Mouse (Mus musculus) spleen, embryonic (tissue): ENCODE data around the gene Calr4.

Source experiments
- CTCF ChIA-PET: fragments of 350-600 bp; sonication (Branson Sonifier 250); formaldehyde crosslinking; loops from one replicate; lab custom pipeline; 2022; lab: Charles Lee

Gene Calr4

DNA sequence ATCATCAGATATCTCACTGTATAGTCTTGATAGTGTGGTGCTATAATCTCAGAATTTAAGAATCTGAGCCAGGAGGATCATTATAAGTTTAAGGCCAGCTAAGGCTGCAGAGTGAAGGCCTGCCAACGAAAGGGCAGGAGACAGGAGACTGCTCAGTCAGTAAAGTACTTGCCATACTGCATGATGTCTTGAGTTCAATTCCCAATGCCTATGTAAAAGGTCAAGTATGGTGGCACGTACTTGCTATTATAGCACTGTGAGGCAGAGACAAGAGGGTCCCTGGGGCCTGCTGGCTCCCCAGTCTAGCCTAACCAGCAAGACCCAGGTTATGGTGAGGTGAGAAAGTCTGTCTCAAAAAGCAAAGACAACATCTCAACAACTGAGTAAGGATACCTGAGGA, at the start of gene Calr4:
TSS of gene Calr4 (plus strand) at position 301 of the 400 bp plus-strand sequence.
- CTCF ChIA-PET = no interaction called here

DNA sequence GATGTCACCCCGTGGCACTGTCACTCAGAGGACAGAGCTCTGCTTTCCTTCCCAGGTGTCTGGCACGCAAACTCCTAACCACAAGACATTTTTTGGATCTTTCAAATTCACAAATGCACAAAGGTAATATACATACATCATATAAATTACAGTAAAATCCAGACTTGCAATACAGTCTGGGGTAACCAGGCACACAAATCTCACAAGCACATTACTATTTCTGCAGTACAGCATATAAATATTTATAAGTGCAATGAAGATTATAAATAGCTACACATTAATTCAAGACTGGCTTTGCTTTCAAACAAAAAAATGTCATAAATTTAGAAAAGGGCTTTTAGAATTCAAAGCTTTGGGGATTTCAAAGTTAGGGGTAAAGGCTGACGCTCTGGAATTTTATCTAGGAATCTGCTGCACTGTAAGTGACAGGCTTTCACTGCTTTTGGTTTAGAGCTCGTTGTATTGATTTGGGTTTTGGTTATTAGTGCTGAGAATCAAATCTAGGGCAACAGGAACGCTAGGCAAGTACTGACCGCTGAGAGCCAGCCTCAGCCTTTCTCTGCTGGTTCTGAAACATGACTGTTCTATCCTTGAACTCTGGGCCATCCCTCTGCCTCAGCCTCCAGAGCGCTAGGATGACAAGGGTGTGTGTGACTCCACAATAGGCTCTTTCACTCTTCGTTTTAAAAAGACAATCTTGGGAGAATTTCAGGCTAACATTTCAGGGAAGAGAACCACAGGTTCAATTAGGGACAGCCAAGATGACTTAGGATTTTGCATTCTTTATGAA, 48.5 kb upstream of the Calr4 start:
- CTCF ChIA-PET = no interaction called here

DNA sequence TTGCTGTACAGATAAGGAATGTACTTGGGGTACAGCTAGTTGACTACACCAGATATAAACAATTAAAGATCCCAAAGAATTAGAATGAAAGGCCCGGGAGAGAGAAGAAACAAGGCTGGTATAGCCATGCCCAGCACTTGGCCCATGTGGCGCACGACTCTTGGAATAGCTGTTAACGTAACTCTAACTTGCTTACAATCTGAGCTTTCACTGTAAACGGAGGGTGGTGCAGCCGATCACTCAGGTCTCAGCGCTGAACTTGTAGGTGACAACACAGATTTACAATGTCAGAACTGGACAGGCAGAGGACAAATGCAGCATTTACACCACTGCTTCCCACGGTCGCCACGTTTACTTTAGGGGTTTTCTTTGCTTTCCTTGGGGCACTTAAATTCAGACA, 42.7 kb upstream of the Calr4 start:
- CTCF ChIA-PET = no interaction called here

DNA sequence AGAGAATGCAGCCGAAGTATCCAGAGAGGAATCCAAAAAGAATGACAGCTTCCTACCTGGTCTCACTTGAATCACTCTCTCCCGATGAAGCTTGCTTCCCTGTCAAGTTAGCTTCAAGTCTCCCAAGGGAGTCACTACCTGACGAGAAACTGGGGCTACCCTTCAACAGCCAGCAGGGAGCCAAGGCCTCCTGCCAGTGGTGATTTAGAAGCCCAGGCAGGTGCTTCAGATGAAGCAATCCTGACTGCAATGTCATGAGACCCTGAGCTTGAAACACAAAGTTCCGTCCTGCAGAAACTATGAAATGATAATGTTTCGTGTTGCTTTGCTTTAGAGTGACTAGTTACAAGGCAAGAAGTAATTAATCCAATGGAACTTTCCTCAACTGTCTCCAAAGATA, 40.4 kb upstream of the Calr4 start:
- CTCF ChIA-PET = no interaction called here

DNA sequence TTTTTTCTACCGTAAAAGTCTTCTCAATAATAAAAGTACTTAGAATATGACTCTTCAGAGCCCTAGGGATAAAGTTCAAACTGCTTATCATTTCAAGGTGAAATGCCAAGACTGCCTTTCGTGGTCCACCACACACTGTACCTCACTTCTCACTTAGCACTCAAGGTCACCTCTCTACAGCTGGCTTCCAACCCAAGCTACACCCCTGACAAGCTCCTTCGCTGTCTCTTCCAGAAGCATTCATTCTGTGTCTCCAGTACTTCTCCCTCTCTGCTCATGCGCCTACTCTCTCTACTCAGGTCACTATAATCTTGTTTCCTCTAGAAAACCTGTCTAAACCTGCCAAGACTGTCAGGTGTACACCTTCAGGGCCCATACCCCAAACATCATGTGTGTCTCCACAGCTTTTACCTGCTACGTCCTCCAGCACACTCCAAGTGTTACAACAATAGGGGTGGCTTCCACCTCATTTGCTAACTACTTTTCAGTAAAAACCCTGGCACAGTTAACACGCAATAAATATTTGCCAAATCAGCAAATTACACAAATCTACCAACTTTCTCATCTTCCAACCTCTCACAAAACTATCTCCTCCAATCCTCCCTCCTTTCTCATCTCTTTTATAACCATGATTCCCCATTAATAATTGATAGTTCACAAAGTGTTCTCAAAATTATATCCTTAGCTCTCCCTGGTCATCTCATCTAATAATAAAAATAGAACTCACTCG, 38.2 kb upstream of the Calr4 start:
- CTCF ChIA-PET = no interaction called here

DNA sequence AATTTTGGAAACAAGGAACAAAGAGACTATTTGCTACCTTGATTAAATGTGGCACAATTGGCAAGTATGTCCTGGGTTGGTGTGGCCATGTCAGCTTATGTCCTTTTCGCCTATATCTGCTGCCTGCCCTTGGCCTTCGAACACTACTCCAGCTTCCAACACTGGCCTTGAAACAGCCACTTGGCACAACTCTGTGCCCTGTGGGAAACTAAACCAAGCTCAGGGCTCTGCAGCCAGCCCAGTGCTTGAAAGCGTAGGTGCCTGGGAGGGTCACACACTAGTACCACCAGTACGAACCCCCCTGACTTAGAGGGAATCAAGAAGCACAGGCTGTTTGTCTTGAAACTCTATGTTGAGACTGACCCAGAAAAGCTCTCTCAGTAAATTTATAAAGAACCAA, 35.2 kb upstream of the Calr4 start:
- CTCF ChIA-PET = no interaction called here

DNA sequence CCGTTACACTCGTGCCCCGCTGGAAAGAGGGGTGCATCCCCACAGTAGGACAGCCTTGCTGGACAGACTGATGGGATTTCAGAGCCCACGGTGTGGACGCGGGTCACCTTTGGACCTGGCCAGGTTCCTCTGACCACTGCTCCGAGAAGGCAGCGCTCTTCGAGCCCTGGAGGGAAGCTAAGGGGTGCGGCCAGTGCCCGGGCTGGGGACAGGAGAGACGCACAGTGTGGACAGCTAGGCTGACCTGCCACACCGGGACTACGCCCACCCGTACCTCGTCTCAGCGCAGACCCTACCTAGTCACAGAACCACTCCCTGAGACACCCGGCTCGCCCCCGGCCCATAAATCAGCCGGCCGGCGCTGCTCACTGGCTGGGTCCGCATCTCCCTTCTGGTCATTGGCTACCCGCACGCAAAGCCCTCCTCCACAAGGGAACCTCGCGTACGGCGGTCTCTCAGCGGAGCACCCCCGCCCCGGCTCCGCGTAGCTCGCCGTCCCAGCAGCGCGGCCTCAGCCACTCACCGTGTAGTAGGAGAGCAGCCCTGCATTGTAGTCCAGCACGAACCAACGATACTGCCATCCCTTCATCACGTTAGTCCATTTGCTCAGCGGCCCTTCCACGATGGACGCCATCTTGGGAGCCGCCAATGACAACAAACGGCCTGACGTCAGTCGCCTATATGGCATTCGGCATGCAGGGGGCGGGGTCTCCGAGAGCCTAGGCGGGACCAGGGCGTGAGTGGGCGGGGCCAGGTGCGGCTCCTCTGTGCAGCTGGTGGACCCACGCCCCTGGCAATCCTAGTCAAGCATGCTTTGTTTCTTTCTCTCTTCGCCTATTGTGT, 32.5 kb upstream of the Calr4 start, which contains the start of gene Osbpl9:
TSS of gene Osbpl9 (minus strand) at position 691 of the 843 bp plus-strand sequence.
- CTCF ChIA-PET = no interaction called here

DNA sequence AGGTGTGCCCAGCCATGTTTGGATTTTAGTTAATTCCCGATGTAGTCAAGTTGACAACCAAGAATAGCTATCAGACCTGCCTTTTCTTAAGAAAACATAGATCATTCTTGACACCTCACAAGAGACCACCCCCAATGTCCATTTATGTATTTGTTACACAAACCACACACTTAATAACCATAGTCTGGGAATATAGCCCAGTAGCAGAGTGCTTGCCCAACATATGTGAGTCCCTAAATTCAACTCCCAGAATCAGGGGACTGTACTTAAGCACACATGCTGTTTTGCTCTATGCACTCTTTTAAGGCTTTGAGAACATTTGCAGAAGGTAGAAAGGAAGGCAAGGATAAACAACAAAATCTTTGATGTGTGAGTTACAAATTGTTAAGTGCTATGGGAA, 30.4 kb upstream of the Calr4 start:
- CTCF ChIA-PET = no interaction called here

DNA sequence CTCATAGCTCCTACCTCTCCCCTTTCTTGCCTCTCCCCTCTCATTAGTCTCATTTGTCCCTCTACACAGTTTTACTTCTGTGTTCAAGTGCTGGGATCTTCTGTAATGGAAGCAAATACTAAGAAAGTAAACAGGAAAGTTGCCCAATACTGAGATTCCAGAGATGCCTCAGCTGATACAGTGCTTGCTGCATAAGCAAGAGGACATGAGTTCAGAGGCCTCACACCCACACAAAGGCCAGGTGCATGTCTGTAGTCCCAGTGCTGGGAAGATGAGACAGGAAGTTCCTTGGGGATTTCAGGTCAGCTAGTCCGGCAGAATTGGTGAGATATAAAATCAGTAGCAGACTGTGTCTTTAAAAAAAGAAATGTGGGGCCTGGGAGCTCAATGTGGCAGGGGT, 29.9 kb upstream of the Calr4 start:
- CTCF ChIA-PET = no interaction called here

DNA sequence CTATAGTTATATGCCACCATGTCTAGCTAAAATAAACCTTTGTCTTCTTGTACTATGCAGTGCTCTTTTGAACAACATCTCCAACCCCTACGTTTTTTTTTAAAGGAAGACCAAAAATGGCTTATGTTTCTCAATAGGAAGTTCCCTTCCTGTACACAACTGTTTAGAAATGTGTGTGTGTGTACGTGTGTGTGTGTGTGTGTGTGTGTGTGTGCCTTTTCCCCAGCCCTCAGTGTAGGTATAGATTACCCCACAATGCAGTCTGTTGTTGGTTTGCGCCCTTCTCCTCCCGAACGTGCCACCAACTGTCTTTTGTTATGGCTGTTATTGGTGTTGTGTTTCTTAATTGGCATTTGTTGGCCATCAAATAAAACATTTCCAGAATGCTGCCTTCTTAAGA, 26.8 kb upstream of the Calr4 start:
- CTCF ChIA-PET = interaction anchor here (1.0 kb wide), 1 partner anchor 30 kb away, joined by 3 read pairs; no protein-coding TSS in a partner anchor

DNA sequence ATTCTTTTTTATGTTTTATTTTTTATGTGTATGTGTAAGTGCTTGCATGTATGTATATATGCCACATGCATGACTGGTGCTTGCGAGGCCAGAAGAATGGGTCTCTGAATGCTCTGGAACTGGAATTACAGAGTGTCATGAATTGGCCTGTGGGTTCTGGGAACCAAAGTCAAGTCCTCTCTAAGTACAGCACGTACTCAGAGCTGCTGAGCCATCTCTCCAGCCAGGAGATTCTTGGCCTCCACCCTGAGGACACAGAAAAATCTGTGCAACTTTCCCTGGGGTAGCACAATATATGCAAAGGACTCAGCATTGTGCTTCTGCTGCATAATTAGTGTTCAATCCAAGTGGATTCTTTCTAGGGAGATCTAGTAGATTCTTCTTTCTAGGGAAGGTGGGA, 24.0 kb upstream of the Calr4 start:
- CTCF ChIA-PET = no interaction called here

DNA sequence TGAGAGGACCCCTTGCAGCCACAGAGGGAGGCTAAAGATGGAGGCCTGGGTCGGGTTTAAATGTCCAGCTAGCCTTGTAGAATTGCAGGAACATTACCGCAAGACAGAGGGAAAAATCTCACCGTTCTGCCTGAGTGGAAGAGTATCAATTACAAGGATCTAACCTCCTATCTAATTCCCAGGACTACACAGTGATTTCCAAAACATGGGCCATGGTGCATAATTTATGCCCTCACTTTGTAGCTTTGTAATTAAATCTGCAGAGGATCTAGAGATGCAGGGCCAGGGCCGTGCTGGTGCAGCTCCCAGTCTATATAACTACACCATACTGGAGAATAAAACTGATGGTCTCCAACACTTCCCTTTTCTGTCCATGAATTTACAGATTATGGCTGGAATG, 23.4 kb upstream of the Calr4 start:
- CTCF ChIA-PET = no interaction called here

DNA sequence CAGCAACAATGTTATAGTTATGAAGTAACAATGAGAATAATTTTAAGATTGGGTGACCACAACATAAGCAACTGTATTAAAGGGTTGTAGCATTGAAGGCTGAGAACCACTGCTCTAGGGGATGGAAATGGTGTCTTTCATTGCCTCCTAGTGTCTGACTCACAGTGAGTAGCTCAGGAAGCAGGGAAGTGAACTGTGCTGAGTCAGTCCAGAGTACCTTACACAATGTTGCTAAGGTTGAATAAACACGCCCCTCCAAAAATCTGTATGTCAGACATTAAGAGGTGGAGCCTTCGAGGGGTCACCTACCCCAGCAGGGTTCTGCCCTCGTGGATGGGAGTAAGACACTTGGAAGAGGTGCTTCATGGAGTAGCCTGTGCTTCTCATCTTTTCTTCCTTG, 20.3 kb upstream of the Calr4 start:
- CTCF ChIA-PET = no interaction called here

DNA sequence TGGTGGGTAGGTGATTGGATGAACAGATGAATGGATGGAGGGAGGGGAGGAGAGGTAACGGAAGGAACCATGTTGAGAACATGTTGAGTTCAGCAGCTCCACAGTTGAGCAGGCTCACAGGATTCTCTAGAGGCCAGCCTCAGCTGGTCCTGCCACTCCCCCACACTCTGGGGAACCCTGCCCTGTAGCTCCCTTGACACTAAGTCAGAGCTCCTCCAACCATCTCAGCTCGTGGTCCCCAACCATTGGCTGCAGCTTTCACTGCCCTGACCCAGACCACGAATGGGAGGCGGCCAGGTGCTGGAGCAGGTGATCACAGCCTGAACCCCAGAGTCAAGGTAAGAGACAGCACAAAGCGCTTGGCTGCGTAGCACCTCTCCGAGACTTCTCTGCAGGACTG, 16.3 kb upstream of the Calr4 start:
- CTCF ChIA-PET = no interaction called here

DNA sequence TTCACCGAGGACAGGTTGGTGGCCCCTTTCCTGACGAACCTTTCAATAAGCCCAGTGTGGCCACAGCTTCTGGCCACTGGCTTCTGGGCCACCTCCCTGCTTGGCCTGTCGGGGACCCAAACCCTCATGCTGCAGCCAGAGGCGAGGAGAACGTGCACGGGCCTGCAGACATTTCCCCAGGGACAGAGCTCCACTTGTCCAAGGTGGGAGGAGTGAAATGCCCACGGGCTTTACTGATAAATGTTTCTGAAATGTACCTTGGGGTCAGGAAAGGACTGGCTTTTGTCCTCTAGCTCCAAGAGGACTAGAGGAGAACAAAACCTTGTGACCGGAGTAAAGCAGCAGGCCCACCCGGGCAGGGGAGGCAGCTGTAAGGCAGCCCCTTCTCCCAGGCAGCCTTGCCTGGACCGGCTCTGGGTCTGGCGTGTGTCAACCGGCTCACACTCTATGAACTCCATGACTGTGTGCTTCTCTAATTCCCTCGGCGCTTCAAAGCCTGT, 13.8 kb upstream of the Calr4 start:
- CTCF ChIA-PET = no interaction called here

DNA sequence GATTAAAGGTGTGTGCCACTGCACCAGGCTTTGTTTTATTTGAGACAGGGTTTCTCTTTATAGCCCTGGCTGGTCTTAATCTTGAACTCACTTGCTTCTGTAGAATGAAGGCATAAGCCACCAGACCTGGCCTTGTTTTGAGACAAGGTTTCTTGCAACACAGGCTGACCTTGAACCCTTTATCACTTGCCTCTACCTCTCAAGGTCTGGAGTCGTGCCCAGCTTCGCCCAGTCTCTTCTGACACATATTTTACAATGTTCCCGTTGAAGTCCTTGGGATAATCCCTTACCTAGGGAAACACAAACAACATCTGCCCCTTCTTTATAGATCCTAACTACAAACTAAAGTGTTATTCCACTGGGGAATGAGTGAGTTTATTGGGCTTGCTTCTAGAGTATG, 12.3 kb upstream of the Calr4 start:
- CTCF ChIA-PET = no interaction called here

DNA sequence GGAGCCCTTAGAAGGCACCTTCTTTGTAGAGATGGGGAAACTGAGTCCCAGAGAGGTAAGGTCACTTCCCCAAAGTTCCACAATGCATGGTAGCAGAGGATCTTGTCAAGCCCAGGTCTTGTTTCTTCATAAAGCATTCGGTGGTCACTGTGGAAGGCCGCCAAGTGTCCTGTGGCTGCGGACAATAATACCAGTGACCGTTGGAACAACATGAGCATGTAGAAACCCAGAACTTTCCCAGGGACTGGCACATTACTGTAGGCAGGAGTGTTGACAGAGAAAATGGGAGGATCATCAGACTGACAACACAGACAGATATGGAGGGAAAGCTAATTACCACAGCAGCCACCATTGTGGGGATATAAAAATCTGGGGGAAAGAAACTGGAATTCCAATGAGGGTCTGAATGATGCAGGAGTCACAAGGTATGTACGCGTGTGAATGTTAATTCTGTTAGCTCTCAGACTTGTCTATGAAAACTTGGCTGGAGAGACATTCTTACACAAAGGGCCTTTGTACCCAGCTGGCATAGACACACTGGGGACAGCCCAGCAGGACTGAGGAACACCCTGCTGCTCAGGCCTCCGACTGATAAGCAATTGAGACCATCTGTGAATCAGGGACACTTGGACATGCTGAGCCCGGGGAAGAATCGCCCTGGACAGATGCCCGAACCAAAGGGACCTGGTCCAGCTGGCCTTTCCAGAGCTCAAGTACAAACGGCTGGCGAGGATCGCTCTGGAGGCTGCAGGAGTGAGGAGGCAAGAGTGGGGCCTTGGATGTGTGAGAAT, 9.3 kb upstream of the Calr4 start:
- CTCF ChIA-PET = no interaction called here

DNA sequence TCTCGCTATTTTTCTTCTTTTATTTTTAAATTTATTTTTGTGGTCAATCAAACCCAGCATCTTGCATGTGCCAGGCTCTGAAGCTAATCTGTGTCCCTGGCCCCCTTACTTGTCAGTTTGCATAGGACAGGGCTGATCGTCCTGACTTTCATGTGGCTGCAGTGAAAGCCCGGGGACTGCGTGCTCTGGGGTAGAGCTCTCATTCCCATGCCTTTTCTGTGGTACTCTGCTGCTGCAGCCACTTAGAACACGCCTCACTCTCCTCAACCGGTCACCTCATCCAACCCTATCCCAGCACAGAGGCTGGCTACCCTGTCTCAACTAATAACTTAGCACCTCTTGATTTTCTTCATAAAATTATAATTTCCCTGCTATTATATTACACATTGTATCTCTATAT, 8.7 kb upstream of the Calr4 start:
- CTCF ChIA-PET = no interaction called here

DNA sequence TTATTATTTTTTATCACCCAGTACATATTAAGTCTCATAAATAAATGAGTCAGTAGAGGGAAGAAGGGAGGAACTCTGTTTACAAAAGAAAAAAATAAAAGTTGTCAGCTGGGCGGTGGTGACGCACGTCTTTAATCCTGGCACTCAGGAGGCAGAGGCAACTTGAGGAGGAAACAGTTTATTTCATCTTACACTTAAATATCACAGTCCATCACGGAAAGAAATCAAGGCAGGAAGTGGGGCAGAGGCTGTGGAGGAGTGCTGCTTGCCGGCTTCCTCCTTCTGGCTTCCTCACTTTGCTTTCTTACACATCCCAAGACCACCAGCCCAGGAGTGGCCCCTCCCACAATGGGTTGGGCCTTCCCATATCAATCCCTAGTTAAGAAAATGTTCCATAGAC, 8.2 kb upstream of the Calr4 start:
- CTCF ChIA-PET = no interaction called here

DNA sequence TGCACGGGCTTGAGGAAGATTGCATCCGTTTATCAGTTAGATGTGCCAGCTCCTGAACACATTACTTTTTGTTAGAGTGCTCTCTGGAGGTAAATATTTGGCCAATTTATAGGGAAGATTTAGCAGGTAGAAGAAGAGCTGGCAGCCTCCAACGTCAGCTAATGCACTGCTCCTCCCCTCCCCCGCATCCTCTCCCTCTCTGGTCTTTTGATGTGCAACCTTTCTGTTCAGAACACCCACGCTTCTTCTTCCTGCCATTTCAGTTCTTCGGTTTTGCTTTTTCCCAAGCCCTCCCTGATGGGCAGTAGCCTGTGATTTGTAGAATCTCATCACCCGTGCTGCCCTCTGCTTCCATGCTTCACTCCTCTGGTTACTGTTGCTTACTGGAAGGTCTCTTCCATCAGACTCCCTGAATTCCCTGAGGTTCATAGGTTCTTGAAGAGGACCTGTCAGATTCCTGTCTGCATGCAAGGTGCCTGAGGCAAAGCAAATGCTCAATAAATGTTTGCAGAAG, 4.5 kb upstream of the Calr4 start:
- CTCF ChIA-PET = interaction anchor here (0.6 kb wide), 1 partner anchor 76 kb away, joined by 9 read pairs; no protein-coding TSS in a partner anchor

DNA sequence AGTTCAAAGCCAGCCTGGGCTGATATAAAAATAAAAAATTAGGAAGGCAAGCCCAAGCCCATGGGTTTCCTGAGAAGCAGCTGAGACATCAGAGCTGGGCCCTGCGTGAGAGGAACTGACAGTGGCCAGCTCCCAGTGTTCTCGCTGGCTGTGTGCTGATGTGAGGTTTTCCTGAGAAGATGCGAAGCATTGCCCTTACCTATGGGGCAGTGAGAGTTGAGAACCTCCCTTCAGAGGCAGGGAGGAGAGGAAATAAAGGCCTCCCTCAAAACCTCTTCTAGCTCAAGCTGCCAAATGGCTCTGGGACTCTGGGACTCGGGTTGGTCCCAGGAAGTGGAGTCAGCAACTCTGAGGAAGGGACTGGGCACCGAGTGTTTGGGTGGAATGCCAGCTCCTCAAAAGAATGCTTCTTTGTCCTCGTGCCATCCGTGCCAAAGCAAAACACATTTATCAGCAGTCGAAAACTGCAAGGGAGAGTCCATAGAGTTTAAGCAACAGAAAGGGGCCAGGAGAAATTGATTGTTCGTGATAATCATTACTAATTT, 593 bp downstream of the Calr4 start:
- CTCF ChIA-PET = no interaction called here
